Mouse (Mus musculus): ENCODE measurements around the gene Nek8. TPM values are rescaled to one million over a fixed set of nuclear protein-coding genes. Genes with fewer than 3 reads are reported as not detected.
A peak's percentile ranks its signal among the peaks of the same experiment; 100 is the strongest.

Gene Nek8
- polyA plus RNA-seq, 1 experiment from 2014 or later = 6.6 TPM

- H3K27me3 ChIP-seq (ENCODE audit: control insufficient read depth, insufficient read depth, low read depth, low read length) = no peaks in the 10 kb centered on the region
- no peak overlapping the region for H3K4me2 ChIP-seq (ENCODE audit: low read length)
- H3K4me1 ChIP-seq (ENCODE audit: control insufficient read depth, insufficient read depth, low read length) = peaks cover 6% of the 10 kb centered on the region
- H3K36me3 ChIP-seq (ENCODE audit: control insufficient read depth, insufficient read depth, low read length) = no peaks in the 10 kb centered on the region
- H3K27ac ChIP-seq (ENCODE audit: low read length) = no peak overlapping the region
- WGBS = 81% methylated on average over 16 of the region's 16 CpGs
- ATAC-seq = no peak
- H3K9ac ChIP-seq (ENCODE audit: low read depth, low read length) = no peak overlapping the region
- no peak overlapping the region for H3K4me3 ChIP-seq (ENCODE audit: low read depth, low read length)
- H3K9me3 ChIP-seq (replicated peaks; ENCODE audit: control insufficient read depth, low read length, poor library complexity, severe bottlenecking) = no peaks in the 10 kb centered on the region
Measured at GRCm38 (mm10) chr11:78172034-78172747, 4.3 kb downstream of the Nek8 start.

GRCm38 (mm10) chr11:78171328-78171727 is 5.1 kb downstream of the Nek8 start:
- ATAC-seq = no peak
- no peaks in the 10 kb centered on the region for H3K36me3 ChIP-seq (ENCODE audit: control insufficient read depth, insufficient read depth, low read length)
- H3K27ac ChIP-seq (ENCODE audit: low read length) = no peak overlapping the region
- H3K27me3 ChIP-seq (ENCODE audit: control insufficient read depth, insufficient read depth, low read depth, low read length) = no peaks in the 10 kb centered on the region
- H3K9ac ChIP-seq (ENCODE audit: low read depth, low read length) = no peak overlapping the region
- peaks cover 2% of the 10 kb centered on the region; the same call in 1 of the 2 replicates for H3K4me1 ChIP-seq (ENCODE audit: control insufficient read depth, insufficient read depth, low read length)
- H3K9me3 ChIP-seq (replicated peaks; ENCODE audit: control insufficient read depth, low read length, poor library complexity, severe bottlenecking) = no peaks in the 10 kb centered on the region
- 64% methylated on average over 4 of the region's 4 CpGs for WGBS
- no peak overlapping the region for H3K4me3 ChIP-seq (ENCODE audit: low read depth, low read length)
- no peak overlapping the region for H3K4me2 ChIP-seq (ENCODE audit: low read length)

DNA sequence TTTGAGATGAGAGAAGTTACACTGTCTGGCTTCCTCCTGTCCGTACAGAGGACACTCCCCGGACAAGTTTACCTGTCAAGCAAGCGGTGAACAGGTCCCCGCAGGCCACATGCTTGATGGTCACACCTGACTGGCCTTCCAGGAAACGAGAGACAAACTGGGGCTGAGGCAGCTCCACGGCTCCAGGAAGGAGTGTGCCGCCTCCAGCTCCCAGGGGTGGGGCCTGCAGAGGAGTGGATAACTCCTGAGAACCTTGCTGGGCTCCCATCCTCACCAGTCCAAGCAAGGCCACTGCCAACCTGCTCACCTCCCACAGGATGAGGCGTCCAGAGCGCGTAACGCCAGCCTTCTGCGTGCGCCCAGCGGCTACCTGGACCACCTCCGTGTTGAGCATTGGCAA is 6.2 kb downstream of the Nek8 start:
- no peak for ATAC-seq
- 92% methylated on average over 15 of the region's 15 CpGs for WGBS

DNA sequence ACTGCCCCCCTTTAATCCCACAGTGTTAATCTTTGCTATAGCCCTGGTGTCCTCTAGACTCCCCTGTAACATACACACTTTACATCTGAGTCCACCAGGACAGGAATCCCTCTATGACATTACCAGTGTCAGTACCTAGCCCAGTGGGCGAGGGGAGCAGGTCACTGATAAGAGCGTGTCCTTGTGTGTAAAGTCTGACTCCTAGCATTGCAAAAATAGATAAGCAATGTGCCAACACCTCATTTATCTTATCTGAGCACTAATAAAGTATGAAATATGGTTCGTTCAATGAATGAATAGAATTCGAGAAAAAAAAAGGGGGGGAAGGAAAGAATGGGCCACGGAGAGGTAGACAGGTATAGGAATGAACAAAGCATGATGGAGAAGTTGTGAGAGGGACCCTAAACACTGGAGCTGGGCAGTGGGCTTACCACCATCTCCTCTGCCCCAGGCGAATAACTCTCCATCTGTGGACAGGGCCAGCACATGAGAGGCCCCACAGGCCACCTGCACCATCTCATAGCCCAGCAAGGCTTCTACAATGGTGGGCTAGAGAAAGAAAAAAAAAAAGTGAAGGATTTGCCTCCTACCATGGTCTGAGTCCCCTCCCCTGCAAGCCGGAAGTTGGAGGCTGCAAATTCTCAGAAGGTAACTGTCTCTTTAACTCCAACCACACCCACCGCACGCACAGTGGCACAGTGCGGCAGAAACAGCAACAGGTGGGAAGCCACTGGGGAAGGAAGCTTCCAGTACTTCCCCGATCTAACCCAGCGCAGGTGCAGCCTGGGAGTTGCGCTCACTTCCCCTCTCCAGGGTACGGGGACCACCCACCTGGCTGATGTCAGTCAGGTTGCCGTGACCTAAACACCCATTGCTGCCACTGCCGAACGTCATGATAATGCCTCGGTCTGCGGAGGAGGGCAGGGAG is 7.7 kb downstream of the Nek8 start:
- Histone ChIP-seq H3K9ac (ENCODE audit: low read depth, low read length) (no peak overlapping the region), H3K4me1 (ENCODE audit: control insufficient read depth, insufficient read depth, low read length) (peaks cover 10% of the 10 kb centered on the region), H3K27ac (ENCODE audit: low read length) (no peak overlapping the region), H3K9me3 (replicated peaks; ENCODE audit: control insufficient read depth, low read length, poor library complexity, severe bottlenecking) (no peaks in the 10 kb centered on the region), H3K36me3 (ENCODE audit: control insufficient read depth, insufficient read depth, low read length) (no peaks in the 10 kb centered on the region), H3K4me2 (ENCODE audit: low read length) (no peak overlapping the region), H3K27me3 (ENCODE audit: control insufficient read depth, insufficient read depth, low read depth, low read length) (no peaks in the 10 kb centered on the region), H3K4me3 (ENCODE audit: low read depth, low read length) (no peak overlapping the region)
- no peak for ATAC-seq
- WGBS = 62% methylated on average over 19 of the region's 19 CpGs

More for the DNA sequence above, 6.2 kb downstream of the Nek8 start:
- H3K27me3 ChIP-seq (ENCODE audit: control insufficient read depth, insufficient read depth, low read depth, low read length) = no peaks in the 10 kb centered on the region
- H3K4me2 ChIP-seq (ENCODE audit: low read length) = no peak overlapping the region
- no peak overlapping the region for H3K9ac ChIP-seq (ENCODE audit: low read depth, low read length)
- peaks cover 10% of the 10 kb centered on the region for H3K4me1 ChIP-seq (ENCODE audit: control insufficient read depth, insufficient read depth, low read length)
- no peaks in the 10 kb centered on the region for H3K36me3 ChIP-seq (ENCODE audit: control insufficient read depth, insufficient read depth, low read length)
- no peak overlapping the region for H3K4me3 ChIP-seq (ENCODE audit: low read depth, low read length)
- no peaks in the 10 kb centered on the region for H3K9me3 ChIP-seq (replicated peaks; ENCODE audit: control insufficient read depth, low read length, poor library complexity, severe bottlenecking)
- no peak overlapping the region for H3K27ac ChIP-seq (ENCODE audit: low read length)

- no peaks in the 10 kb centered on the region for H3K36me3 ChIP-seq (ENCODE audit: control insufficient read depth, insufficient read depth, low read length)
- H3K4me2 ChIP-seq (ENCODE audit: low read length) = no peak overlapping the region
- peaks cover 24% of the 10 kb centered on the region for H3K4me1 ChIP-seq (ENCODE audit: control insufficient read depth, insufficient read depth, low read length)
- ATAC-seq = no peak
- H3K9ac ChIP-seq (ENCODE audit: low read depth, low read length) = no peak overlapping the region
- H3K27me3 ChIP-seq (ENCODE audit: control insufficient read depth, insufficient read depth, low read depth, low read length) = no peaks in the 10 kb centered on the region
- 89% methylated on average over 14 of the region's 14 CpGs for WGBS
- no peaks in the 10 kb centered on the region for H3K9me3 ChIP-seq (replicated peaks; ENCODE audit: control insufficient read depth, low read length, poor library complexity, severe bottlenecking)
- no peak overlapping the region for H3K27ac ChIP-seq (ENCODE audit: low read length)
- H3K4me3 ChIP-seq (ENCODE audit: low read depth, low read length) = no peak overlapping the region
Measured at GRCm38 (mm10) chr11:78167257-78167959, 9.1 kb downstream of the Nek8 start.

GRCm38 (mm10) chr11:78166640-78167039 is 9.8 kb downstream of the Nek8 start:
- ATAC-seq = no peak
- no peak overlapping the region for H3K4me2 ChIP-seq (ENCODE audit: low read length)
- WGBS = 69% methylated on average over 6 of the region's 6 CpGs
- H3K4me1 ChIP-seq (ENCODE audit: control insufficient read depth, insufficient read depth, low read length) = peaks cover 30% of the 10 kb centered on the region
- H3K9ac ChIP-seq (ENCODE audit: low read depth, low read length) = no peak overlapping the region
- H3K9me3 ChIP-seq (replicated peaks; ENCODE audit: control insufficient read depth, low read length, poor library complexity, severe bottlenecking) = no peaks in the 10 kb centered on the region
- no peak overlapping the region for H3K27ac ChIP-seq (ENCODE audit: low read length)
- H3K36me3 ChIP-seq (ENCODE audit: control insufficient read depth, insufficient read depth, low read length) = no peaks in the 10 kb centered on the region
- no peak overlapping the region for H3K4me3 ChIP-seq (ENCODE audit: low read depth, low read length)
- H3K27me3 ChIP-seq (ENCODE audit: control insufficient read depth, insufficient read depth, low read depth, low read length) = no peaks in the 10 kb centered on the region

DNA sequence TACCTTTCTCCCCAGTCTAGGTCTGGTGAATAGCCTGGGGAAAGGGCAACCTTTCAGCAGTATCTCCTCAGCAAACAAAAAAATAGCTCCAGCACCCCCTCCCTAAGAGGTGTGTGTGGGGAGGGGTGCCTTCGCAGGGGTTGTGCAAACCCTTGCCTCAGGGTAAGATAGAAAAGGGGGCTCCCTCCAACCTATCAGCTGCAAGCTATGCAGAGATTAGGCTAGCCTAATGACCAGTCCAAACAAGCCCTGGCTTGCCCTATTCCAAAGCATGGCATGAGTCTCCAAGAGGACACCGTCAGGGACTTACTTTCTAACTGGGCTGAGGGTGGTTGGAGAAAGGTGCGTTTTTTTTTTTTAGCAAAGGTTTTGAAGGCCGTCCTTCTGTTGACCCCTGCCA is 10.3 kb downstream of the Nek8 start:
- H3K4me3 ChIP-seq (ENCODE audit: low read depth, low read length) = peak overlapping the region; percentile 98
- H3K9ac ChIP-seq (ENCODE audit: low read depth, low read length) = peak overlapping the region; percentile 3; the same call in 1 of the 2 replicates
- peak overlapping the region; percentile 67 for H3K4me2 ChIP-seq (ENCODE audit: low read length)
- H3K36me3 ChIP-seq (ENCODE audit: control insufficient read depth, insufficient read depth, low read length) = peaks cover 2% of the 10 kb centered on the region; the same call in 1 of the 2 replicates
- H3K9me3 ChIP-seq (replicated peaks; ENCODE audit: control insufficient read depth, low read length, poor library complexity, severe bottlenecking) = no peaks in the 10 kb centered on the region
- H3K4me1 ChIP-seq (ENCODE audit: control insufficient read depth, insufficient read depth, low read length) = peaks cover 30% of the 10 kb centered on the region
- 58% methylated on average over 4 of the region's 4 CpGs for WGBS
- ATAC-seq = no peak
- no peaks in the 10 kb centered on the region for H3K27me3 ChIP-seq (ENCODE audit: control insufficient read depth, insufficient read depth, low read depth, low read length)
- H3K27ac ChIP-seq (ENCODE audit: low read length) = peak overlapping the region; percentile 96

DNA sequence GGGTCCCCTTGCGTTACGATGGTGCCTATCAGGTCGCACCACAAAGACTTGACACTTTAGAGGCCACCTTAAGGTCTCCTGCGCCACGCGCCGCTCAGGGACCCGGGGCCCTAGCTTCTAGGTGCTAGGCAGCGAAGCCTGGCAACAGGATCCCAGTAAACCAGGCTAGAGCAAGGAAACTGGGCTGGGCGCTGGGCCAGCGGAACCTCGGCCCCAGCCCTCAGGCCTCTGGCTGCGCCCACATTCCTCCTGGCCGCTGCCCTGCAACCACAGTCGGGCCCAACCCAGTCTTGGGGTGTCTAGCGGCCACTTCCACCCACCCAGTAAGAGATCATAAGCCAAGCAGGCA is 10.7 kb downstream of the Nek8 start:
- peak overlapping the region; percentile 99 for H3K9ac ChIP-seq (ENCODE audit: low read depth, low read length)
- no peaks in the 10 kb centered on the region for H3K27me3 ChIP-seq (ENCODE audit: control insufficient read depth, insufficient read depth, low read depth, low read length)
- peak; percentile 47 for ATAC-seq
- H3K9me3 ChIP-seq (replicated peaks; ENCODE audit: control insufficient read depth, low read length, poor library complexity, severe bottlenecking) = no peaks in the 10 kb centered on the region
- peaks cover 30% of the 10 kb centered on the region for H3K4me1 ChIP-seq (ENCODE audit: control insufficient read depth, insufficient read depth, low read length)
- H3K4me3 ChIP-seq (ENCODE audit: low read depth, low read length) = peak overlapping the region; percentile 98
- WGBS = 2% methylated on average over 16 of the region's 16 CpGs
- H3K36me3 ChIP-seq (ENCODE audit: control insufficient read depth, insufficient read depth, low read length) = peaks cover 6% of the 10 kb centered on the region
- peak overlapping the region; percentile 67 for H3K4me2 ChIP-seq (ENCODE audit: low read length)
- peak overlapping the region; percentile 96 for H3K27ac ChIP-seq (ENCODE audit: low read length)
